Mouse (Mus musculus): ENCODE results near the gene Acod1. TPM values are rescaled to one million over a fixed set of nuclear protein-coding genes. Genes with fewer than 3 reads are reported as not detected.

Acod1 gene
- total RNA-seq, 2 experiments from 2014 or later = not detected

DNA sequence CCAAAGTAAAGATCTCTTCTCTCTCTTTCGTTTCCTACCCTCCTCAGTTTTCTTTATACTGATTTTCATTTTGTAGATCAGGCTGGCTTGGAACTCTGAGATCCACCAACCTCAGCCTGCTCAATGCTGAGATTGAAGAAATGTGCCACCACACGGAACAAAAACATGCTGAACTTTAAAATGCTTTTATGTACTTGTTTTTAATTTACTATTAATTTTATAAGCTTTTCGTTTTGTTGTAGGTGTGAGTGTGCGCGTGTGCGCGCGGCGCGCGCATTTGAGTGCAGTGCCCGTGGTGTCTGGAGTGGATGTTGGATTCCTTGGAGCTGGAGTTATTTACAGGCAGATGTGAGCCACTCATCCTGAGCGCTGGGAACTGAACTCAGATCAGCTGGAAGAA, 53.5 kb downstream of the Acod1 start:
- DNase-seq (ENCODE audit: low spot score in 2 of 2) = no peak

- no peak for DNase-seq (ENCODE audit: low spot score in 2 of 2)
Observed at GRCm38 (mm10) chr14:103101171-103101570, 54.4 kb downstream of the Acod1 start.

DNA sequence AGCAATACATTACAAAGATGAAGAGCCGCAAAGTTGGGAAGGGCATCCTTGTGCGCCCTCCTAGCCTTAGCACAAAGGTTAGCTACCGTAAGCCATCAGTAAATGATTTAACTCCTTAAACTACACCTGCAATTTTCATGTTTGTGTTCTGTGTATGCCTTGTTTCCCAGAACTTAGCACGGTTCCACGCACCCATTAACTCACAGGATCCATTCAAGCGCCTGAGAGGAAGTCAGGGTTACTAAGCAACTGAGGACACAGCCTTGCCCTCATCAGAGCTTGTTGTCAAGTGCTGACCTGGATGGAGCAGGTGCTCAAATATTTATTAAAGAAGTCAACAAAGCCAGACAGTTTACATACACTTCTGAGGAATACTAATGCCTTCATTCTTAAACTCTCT, 55.5 kb downstream of the Acod1 start:
- DNase-seq (ENCODE audit: low spot score in 2 of 2) = no peak

GRCm38 (mm10) chr14:103102731-103103335, 56.1 kb downstream of the Acod1 start:
- no peak for DNase-seq (ENCODE audit: low spot score in 2 of 2)

Other genes starting within 250 kb of the Acod1 start
- gene Kctd12, start 64.3 kb upstream of the Acod1 start, total RNA-seq (2021) = 10 to 100 TPM; 45.2 to 48.6 TPM
- 10 to 100 TPM; 19.2 to 23.7 TPM for gene Cln5, start 23.2 kb downstream of the Acod1 start, total RNA-seq (2021)
- 10 to 100 TPM; 93.1 to 98.2 TPM for gene Fbxl3, start 52.6 kb downstream of the Acod1 start, total RNA-seq (2021)

All from adrenal gland, postnatal 4 days (tissue).